Comparison of ENCODE assay signal across 10 mouse cellular contexts in the genomic region with DNA sequence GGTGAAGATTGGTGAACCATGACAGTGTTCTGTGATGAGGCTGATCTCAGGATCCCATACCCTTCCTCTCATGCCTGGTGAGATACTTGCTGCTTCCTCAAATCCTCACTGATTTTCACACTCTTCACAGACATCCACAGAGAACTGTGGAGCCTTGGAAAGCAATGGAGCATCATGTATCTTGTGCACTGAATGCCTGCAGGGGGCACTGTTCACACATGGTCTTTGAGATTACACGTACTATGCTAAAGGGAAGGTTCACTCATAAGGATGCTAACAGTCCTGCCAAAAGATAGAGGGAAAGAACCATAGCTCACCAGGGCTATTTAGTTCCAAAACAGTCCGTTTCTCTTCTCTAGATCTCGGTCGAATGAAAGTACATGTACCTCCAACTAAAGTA. TPM values are rescaled to one million over a fixed set of nuclear protein-coding genes. Genes with fewer than 3 reads are reported as not detected.
DNase-seq lines count a peak whose midpoint lies in the region; ATAC-seq and TF ChIP-seq lines count a peak whose summit lies in the region.
"Had no signal": no experiment of that assay in that cellular context is flagged by ENCODE, and none has a peak within 500 bp of the region (broad histone marks: within the 10 kb centered on the region; RNA-seq: fewer than 3 reads in every experiment).

No protein-coding gene starts in this region.

- no peak overlapping the region for H3K27ac ChIP-seq in thymus, adult 2 months (ENCODE audit: control insufficient read depth, insufficient read depth, low read length)
- H3K27ac ChIP-seq: embryonic facial prominence, embryonic 12.5 days; neural tube, embryonic 13.5 days had no signal

- H3K27me3 ChIP-seq in E14TG2a.4 (ENCODE audit: insufficient read depth, low read length) (no peaks in the 10 kb centered on the region), Patski (peaks cover 33% of the 10 kb centered on the region)
- H3K27me3 ChIP-seq in thymus, adult 2 months (ENCODE audit: control insufficient read depth, insufficient read depth, low read length), result no peaks in the 10 kb centered on the region
- H3K27me3 ChIP-seq: embryonic facial prominence, embryonic 12.5 days; neural tube, embryonic 13.5 days had no signal

- in situ Hi-C loops in Patski (cut with MboI; ENCODE audit: low pct_unique_long_range_greater_than_20kb), result no loop called here

- TF ChIP-seq CTCF in E14TG2a.4 (conservative IDR thresholded peaks at IDR 0.05; ENCODE audit: low read length) (peak; percentile 56), Patski (IDR thresholded peaks at IDR 0.05) (peak; percentile 84)
- no peak for TF ChIP-seq CTCF in thymus, adult 2 months (IDR thresholded peaks at IDR 0.05; ENCODE audit: borderline replicate concordance, control insufficient read depth, extremely low read depth, insufficient read depth, low read length, poor library complexity)

- peak; percentile 42 for DNase-seq in layer of hippocampus, adult 11-12 months (ENCODE audit: low spot score)
- DNase-seq in layer of hippocampus, adult 9-10 months (ENCODE audit: low spot score), result no peak
- DNase-seq in Patski (ENCODE audit: low read depth, low spot score), result no peak
- DNase-seq in layer of hippocampus, adult 18-20 months (ENCODE audit: low spot score in 2 of 2), result peak; percentile 15 to 63
- DNase-seq in thymus, adult 2 months, result no peak
- DNase-seq in lung, postnatal 25 days (ENCODE audit: low spot score), result no peak

- POLR2A ChIA-PET in Patski (lab: Charles Lee), result no interaction called here

- H3K36me3 ChIP-seq in E14TG2a.4 (ENCODE audit: insufficient read depth, low read length), result no peaks in the 10 kb centered on the region
- no peaks in the 10 kb centered on the region for H3K36me3 ChIP-seq in thymus, adult 2 months (ENCODE audit: control insufficient read depth, insufficient read depth, low read length)
- H3K36me3 ChIP-seq: embryonic facial prominence, embryonic 12.5 days; neural tube, embryonic 13.5 days had no signal

- H3K9me3 ChIP-seq in E14TG2a.4 (ENCODE audit: low read length), result no peaks in the 10 kb centered on the region
- H3K9me3 ChIP-seq: embryonic facial prominence, embryonic 12.5 days; neural tube, embryonic 13.5 days had no signal

- no peak overlapping the region for H3K4me3 ChIP-seq in E14TG2a.4 (replicated peaks; ENCODE audit: low read length)
- H3K4me3 ChIP-seq in thymus, adult 2 months (ENCODE audit: control insufficient read depth, insufficient read depth, low read length), result no peak overlapping the region
- H3K4me3 ChIP-seq: embryonic facial prominence, embryonic 12.5 days; neural tube, embryonic 13.5 days had no signal

- 0 out of 2 replicates have a peak, but pooled peaks cover 8% of the 10 kb centered on the region for H3K4me1 ChIP-seq in E14TG2a.4 (replicated peaks; ENCODE audit: low read depth, low read length)
- no peaks in the 10 kb centered on the region for H3K4me1 ChIP-seq in thymus, adult 2 months (replicated peaks; ENCODE audit: control insufficient read depth, insufficient read depth, low read length)
- H3K4me1 ChIP-seq: embryonic facial prominence, embryonic 12.5 days; neural tube, embryonic 13.5 days had no signal

- CTCF ChIA-PET in Patski (lab: Charles Lee), result interaction anchor here (0.6 to 9.3 kb wide), 7 partner anchors 13 to 109 kb away, joined by 3 to 80 read pairs (median 7); no protein-coding TSS in a partner anchor

- no peak for TF ChIP-seq POLR2A in thymus, adult 2 months (IDR thresholded peaks at IDR 0.05; ENCODE audit: control insufficient read depth, extremely low read depth, insufficient read depth, low read length, poor library complexity)

- 69% methylated on average over 4 of the region's 4 CpGs for WGBS in thymus, adult 2 months

- ATAC-seq in Patski, result peak; percentile 92

RNA-seq across cellular contexts. Expression of gene Lce3a, which starts 5.7 kb away (rescaled TPM):
- 0.54 TPM for polyA plus RNA-seq in Patski (2021)
- not detected for total RNA-seq in layer of hippocampus, adult 18-20 months (2021)
- 0.41 TPM in 1 of 2 replicates, not detected in the other for polyA plus RNA-seq in thymus, adult 2 months (2012; rRNA removed)
- total RNA-seq: layer of hippocampus, postnatal 10 days had no signal
- polyA plus RNA-seq: embryonic facial prominence, embryonic 12.5 days; neural tube, embryonic 13.5 days had no signal

RNA-seq across cellular contexts. Expression of gene Lce3b, which starts 12.4 kb away (rescaled TPM):
- not detected for polyA plus RNA-seq in Patski (2021)
- total RNA-seq in layer of hippocampus, adult 18-20 months (2021), result not detected
- polyA plus RNA-seq in thymus, adult 2 months (2012; rRNA removed), result 0.88 and 1.8 TPM in 2 replicates
- total RNA-seq: layer of hippocampus, postnatal 10 days had no signal
- polyA plus RNA-seq: embryonic facial prominence, embryonic 12.5 days; neural tube, embryonic 13.5 days had no signal

RNA-seq across cellular contexts. Expression of gene Lce3c, which starts 23.9 kb away (rescaled TPM):
- polyA plus RNA-seq in Patski (2021), result 2.1 TPM
- not detected for total RNA-seq in layer of hippocampus, adult 18-20 months (2021)
- 0.48 and 1.2 TPM in 2 replicates for polyA plus RNA-seq in thymus, adult 2 months (2012; rRNA removed)
- total RNA-seq: layer of hippocampus, postnatal 10 days had no signal
- polyA plus RNA-seq: embryonic facial prominence, embryonic 12.5 days; neural tube, embryonic 13.5 days had no signal

RNA-seq across cellular contexts. Expression of gene Lce3d, which starts 36.8 kb away (rescaled TPM):
- polyA plus RNA-seq in Patski (2021), result 1.1 TPM
- not detected for total RNA-seq in layer of hippocampus, adult 18-20 months (2021)
- polyA plus RNA-seq in thymus, adult 2 months (2012; rRNA removed), result not detected in 2 replicates
- total RNA-seq: layer of hippocampus, postnatal 10 days had no signal
- polyA plus RNA-seq: embryonic facial prominence, embryonic 12.5 days; neural tube, embryonic 13.5 days had no signal

RNA-seq across cellular contexts. Expression of gene Lce3e, which starts 46.5 kb away (rescaled TPM):
- polyA plus RNA-seq in Patski (2021), result not detected
- total RNA-seq in layer of hippocampus, adult 18-20 months (2021), result not detected
- 0.34 TPM in 1 of 2 replicates, not detected in the other for polyA plus RNA-seq in thymus, adult 2 months (2012; rRNA removed)
- total RNA-seq: layer of hippocampus, postnatal 10 days had no signal
- polyA plus RNA-seq: embryonic facial prominence, embryonic 12.5 days; neural tube, embryonic 13.5 days had no signal

Comparison
In these comparisons a context has a peak if more than half of its experiments do, and no peak if none do; other contexts are left out.
1. DNase-seq: peak in layer of hippocampus, adult 11-12 months (single experiment) and layer of hippocampus, adult 18-20 months (2 of 2); none in layer of hippocampus, adult 9-10 months (single experiment), Patski (single experiment), thymus, adult 2 months (single experiment) and lung, postnatal 25 days (single experiment).